Mouse (Mus musculus) cortical plate, adult 2 months (tissue): ENCODE measurements around the gene Majin. TPM values are rescaled to one million over a fixed set of nuclear protein-coding genes. Genes with fewer than 3 reads are reported as not detected.

ENCODE experiments used
- H3K27ac ChIP-seq: fragments of 200-500 bp; 2 replicates; pipeline ENCODE4 v1.5.1; 2012; ENCODE audit warnings: low read length, control low read depth, inconsistent platforms; ENCODE audit not compliant: insufficient read depth
- H3K4me1 ChIP-seq: fragments of 200-500 bp; 2 replicates; pipeline ENCODE4 v1.6.1; 2011; ENCODE audit warnings: low read length; ENCODE audit not compliant: control insufficient read depth, insufficient read depth
- H3K4me3 ChIP-seq: fragments of 200-500 bp; 2 replicates; pipeline ENCODE4 v1.5.1; 2011; ENCODE audit warnings: mild to moderate bottlenecking, low read length, control low read depth; ENCODE audit not compliant: insufficient read depth
- CTCF ChIP-seq: fragments of 200-500 bp; IDR thresholded peaks from 2 replicates; pipeline ENCODE4 v1.5.1; 2011; ENCODE audit warnings: mild to moderate bottlenecking, control low read depth, low read length; ENCODE audit not compliant: insufficient read depth; ENCODE audit errors: extremely low read depth
- POLR2A ChIP-seq: fragments of 200-500 bp; IDR thresholded peaks from 2 replicates; pipeline ENCODE4 v1.6.1; 2011; ENCODE audit warnings: mild to moderate bottlenecking, low read length, control low read depth; ENCODE audit not compliant: insufficient read depth; ENCODE audit errors: extremely low read depth
- polyA plus RNA-seq: library from polyadenylated mRNA; depleted of rRNA; stranded (reverse); fragments of >200 nt; gene quantifications from 2 replicates; pipeline ENCODE4 v1.2.3, GENCODE M21; 2012; rRNA removed

Gene Majin
- polyA plus RNA-seq, result 0.09 and 0.23 TPM in 2 replicates

- Histone ChIP-seq H3K27ac (no peak within 1 kb of the TSS), H3K4me3 (no peak within 1 kb of the TSS), H3K4me1 (no peaks in the 10 kb centered on the region)
- TF ChIP-seq POLR2A, result no peak
Measured at GRCm38 (mm10) chr19:6184131-6184530, at the start of gene Majin. Majin (plus strand) TSS chr19:6184388.

GRCm38 (mm10) chr19:6136397-6136796 is 47.8 kb upstream of the Majin start:
- TF ChIP-seq CTCF, result no peak
- TF ChIP-seq POLR2A, result no peak
- Histone ChIP-seq H3K4me1 (peaks cover 3% of the 10 kb centered on the region; the same call in 1 of the 2 replicates), H3K4me3 (no peak overlapping the region), H3K27ac (no peak overlapping the region)

- Histone ChIP-seq H3K4me3 (peak overlapping the region; percentile 77; the same call in 1 of the 2 replicates), H3K27ac (no peak overlapping the region)
Measured at GRCm38 (mm10) chr19:6139701-6140100, 44.5 kb upstream of the Majin start.

GRCm38 (mm10) chr19:6140374-6140677 is 43.9 kb upstream of the Majin start:
- peak overlapping the region; percentile 83 for H3K27ac ChIP-seq
- H3K4me1 ChIP-seq, result peaks cover 3% of the 10 kb centered on the region; the same call in 1 of the 2 replicates
- peak overlapping the region; percentile 77 for H3K4me3 ChIP-seq
- TF ChIP-seq CTCF, result no peak
- TF ChIP-seq POLR2A, result no peak

More at GRCm38 (mm10) chr19:6139701-6140100, 44.5 kb upstream of the Majin start:
- no peak for TF ChIP-seq POLR2A
- no peak for TF ChIP-seq CTCF
- H3K4me1 ChIP-seq, result peaks cover 3% of the 10 kb centered on the region; the same call in 1 of the 2 replicates

- Histone ChIP-seq H3K4me1 (peaks cover 3% of the 10 kb centered on the region; the same call in 1 of the 2 replicates), H3K4me3 (peak within 1 kb of the TSS; percentile 77)
- TF ChIP-seq POLR2A, result 0 out of 2 replicates have a peak, but pooled peaks have one; percentile 41
- TF ChIP-seq CTCF, result peak; percentile 47
Measured at GRCm38 (mm10) chr19:6140678-6141393, 43.4 kb upstream of the Majin start, which contains the start of gene Batf2. Batf2 (plus strand) TSS chr19:6140983.

GRCm38 (mm10) chr19:6141394-6141749 is 42.8 kb upstream of the Majin start, which contains the start of gene Arl2:
Arl2 (minus strand) TSS chr19:6141548.
- peaks cover 3% of the 10 kb centered on the region; the same call in 1 of the 2 replicates for H3K4me1 ChIP-seq
- peak within 1 kb of the TSS; percentile 77 for H3K4me3 ChIP-seq
- TF ChIP-seq POLR2A, result no peak; the same call in 1 of the 2 replicates
- peak; percentile 50 for TF ChIP-seq CTCF
- peak within 1 kb of the TSS; percentile 98 for H3K27ac ChIP-seq

More at GRCm38 (mm10) chr19:6140678-6141393, 43.4 kb upstream of the Majin start, which contains the start of gene Batf2:
- peak within 1 kb of the TSS; percentile 98 for H3K27ac ChIP-seq

- H3K4me1 ChIP-seq, result peaks cover 2% of the 10 kb centered on the region; the same call in 1 of the 2 replicates
- H3K4me3 ChIP-seq, result no peak overlapping the region
- TF ChIP-seq CTCF (no peak), POLR2A (no peak)
- H3K27ac ChIP-seq, result no peak overlapping the region
Measured at GRCm38 (mm10) chr19:6144842-6145241, 39.3 kb upstream of the Majin start.

- Histone ChIP-seq H3K4me3 (no peak overlapping the region), H3K27ac (no peak overlapping the region), H3K4me1 (no peaks in the 10 kb centered on the region)
- TF ChIP-seq POLR2A, result no peak
- TF ChIP-seq CTCF, result no peak
Measured at GRCm38 (mm10) chr19:6155174-6155573, 29.0 kb upstream of the Majin start.

GRCm38 (mm10) chr19:6156372-6156771 is 27.8 kb upstream of the Majin start:
- Histone ChIP-seq H3K4me1 (no peaks in the 10 kb centered on the region), H3K27ac (no peak overlapping the region), H3K4me3 (no peak overlapping the region)
- TF ChIP-seq POLR2A (no peak), CTCF (0 out of 2 replicates have a peak, but pooled peaks have one; percentile 3)

GRCm38 (mm10) chr19:6157220-6157619 is 27.0 kb upstream of the Majin start:
- TF ChIP-seq CTCF (no peak), POLR2A (no peak)
- Histone ChIP-seq H3K4me3 (no peak overlapping the region), H3K4me1 (no peaks in the 10 kb centered on the region), H3K27ac (no peak overlapping the region)
